Mouse (Mus musculus) gonadal fat pad, adult 2 months (tissue): ENCODE results near the gene Mbtps1. TPM values are rescaled to one million over a fixed set of nuclear protein-coding genes. Genes with fewer than 3 reads are reported as not detected.
A peak's percentile ranks its signal among the peaks of the same experiment; 100 is the strongest.

ENCODE experiments used
- DNase-seq: peaks from one replicate; pipeline ENCODE4 v3.0.0-alpha.2; 2012; ENCODE audit warnings: low read depth
- polyA plus RNA-seq: library from polyadenylated mRNA; depleted of rRNA; stranded (reverse); fragments of >200 nt; gene quantifications from 2 replicates; pipeline ENCODE4 v1.2.3, GENCODE M21; 2012; rRNA removed

Gene Mbtps1
- 103 and 107 TPM in 2 replicates for polyA plus RNA-seq

DNA sequence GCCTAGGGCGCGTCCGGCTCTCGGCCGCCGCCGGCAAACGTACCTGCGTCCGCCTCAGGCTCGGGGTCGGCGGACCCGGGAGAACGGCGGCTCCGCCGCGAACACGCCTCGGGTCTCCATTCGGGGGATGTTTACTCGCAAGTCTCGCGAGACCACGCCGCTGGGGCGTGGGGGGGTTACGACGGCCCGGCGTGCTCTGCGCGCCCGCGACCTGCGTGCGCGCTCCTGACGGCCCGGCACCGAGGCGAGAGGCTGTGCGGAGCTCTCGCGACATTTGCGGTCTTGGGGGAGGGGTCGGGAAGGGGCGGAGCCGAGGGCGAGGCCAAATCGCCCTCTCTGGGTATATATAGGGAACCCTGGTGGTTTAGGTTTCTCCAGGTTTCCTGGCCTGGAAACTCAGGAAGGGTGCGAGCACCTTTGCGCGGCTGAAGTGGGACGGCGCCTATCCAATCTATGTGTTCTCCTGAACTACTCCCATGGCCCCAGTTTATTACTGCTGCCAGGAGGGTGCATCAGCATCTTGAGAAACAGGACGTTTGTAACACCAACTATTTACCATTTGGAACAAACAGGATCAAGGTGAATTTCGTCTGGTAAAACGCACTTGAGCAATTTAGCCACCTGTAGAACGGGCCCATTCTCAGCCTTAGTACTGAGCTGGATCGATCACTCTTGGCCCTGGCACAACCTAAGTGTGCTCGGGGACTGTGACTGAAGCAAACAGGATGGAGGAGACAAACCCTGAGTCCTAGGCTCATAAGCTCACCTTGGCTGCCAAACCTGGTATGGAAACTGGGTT lies at the start of gene Mbtps1:
TSS of gene Mbtps1 (minus strand) at position 133 of the 799 bp plus-strand sequence.
- peak; percentile 54 for DNase-seq

DNA sequence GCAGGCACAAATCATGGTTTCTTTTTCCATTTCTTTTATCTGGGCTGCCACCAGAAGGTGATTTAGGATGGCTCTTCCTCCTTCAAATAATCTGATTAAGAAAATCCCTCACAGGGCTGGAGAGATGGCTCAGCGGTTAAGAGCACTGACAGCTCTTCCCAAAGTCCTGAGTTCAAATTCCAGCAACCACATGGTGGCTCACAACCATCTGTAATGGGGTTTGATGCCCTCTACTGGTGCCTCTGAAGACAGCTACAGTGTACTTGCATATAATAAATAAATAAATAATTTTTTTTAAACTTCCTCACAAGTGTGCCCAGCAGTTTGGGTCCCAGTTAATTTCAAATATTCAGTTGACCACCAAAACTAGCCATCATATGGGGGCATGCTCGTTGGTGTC lies 47.7 kb upstream of the Mbtps1 start:
- no peak for DNase-seq

DNA sequence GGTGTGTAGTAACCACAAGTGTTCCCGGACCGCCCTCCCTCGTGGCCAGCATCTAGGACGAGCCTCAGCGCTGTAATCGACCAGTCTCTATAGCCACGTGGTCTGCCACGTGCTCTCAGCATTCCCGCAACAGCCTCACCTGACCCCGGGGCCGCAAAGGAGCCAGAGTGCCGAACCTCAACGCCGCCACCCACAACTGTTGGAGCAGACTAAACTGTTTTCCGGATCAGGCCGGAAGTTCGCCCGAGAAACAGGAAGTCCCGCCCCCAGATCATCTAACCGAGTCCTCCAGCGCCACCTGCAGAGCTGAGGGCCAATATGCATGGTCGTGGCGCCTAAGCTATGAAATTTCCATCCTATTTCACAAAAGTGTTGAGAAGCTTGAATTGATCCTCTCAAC lies 46.5 kb upstream of the Mbtps1 start, which contains the start of gene Taf1c:
TSS of gene Taf1c (minus strand) at position 227 of the 400 bp plus-strand sequence.
- no peak for DNase-seq

DNA sequence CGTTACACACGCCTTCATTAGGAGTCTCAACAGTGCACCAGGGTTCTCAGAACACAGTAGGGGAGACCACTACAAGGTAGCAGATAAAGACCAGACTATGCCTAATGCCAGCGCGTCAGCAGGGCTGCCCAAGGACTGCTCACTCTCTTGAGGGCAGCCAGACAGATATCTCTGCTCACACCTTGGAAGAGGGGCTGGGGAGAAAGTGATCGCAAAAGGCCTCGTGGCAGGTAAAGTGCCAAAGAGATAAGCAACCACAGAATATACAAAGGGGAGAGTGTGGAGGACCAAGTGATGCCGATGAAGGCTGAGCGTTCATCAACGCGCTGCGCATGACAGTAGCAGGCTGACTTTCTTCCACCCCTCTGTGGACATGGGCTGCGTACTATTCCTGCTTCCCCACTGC lies 45.9 kb upstream of the Mbtps1 start:
- no peak for DNase-seq

DNA sequence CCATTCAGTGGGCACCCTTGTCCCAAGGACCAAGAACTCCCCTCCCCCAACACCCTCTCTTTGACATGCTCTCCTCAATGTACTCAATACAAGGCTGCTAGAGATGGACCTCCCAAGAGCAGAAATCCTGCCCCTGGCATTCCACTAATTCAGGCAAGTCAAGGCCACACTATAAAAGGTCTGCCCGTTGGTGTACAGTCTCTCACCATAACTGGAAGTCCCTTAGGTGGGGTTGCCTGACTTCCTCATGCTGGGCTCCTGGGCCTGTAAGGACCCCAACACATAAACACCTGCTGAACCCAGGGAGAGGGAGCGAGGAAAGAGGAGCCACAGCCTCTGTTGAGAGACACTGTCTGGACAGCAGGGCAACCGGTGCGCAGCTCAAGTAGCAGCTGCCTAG lies 45.2 kb upstream of the Mbtps1 start:
- no peak for DNase-seq

DNA sequence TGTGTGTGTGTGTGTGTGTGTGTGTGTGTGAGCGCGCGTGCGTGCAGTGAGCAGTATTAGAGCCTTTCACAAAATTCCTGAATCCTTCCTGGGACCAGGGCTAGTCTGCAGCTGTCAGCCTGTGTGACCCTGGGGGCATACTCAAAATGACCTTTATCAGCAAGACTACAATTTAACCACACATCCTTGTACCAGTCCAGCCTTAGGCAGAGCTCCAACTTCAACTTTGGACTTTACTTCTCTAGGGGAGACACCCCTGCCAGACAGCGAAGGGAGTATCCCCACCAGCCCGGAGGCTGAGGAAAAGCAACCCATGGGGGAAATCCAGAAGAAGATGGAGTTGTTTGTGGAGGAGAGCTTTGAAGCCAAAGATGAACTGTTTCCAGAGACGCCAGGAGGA lies 32.9 kb upstream of the Mbtps1 start:
- no peak for DNase-seq

DNA sequence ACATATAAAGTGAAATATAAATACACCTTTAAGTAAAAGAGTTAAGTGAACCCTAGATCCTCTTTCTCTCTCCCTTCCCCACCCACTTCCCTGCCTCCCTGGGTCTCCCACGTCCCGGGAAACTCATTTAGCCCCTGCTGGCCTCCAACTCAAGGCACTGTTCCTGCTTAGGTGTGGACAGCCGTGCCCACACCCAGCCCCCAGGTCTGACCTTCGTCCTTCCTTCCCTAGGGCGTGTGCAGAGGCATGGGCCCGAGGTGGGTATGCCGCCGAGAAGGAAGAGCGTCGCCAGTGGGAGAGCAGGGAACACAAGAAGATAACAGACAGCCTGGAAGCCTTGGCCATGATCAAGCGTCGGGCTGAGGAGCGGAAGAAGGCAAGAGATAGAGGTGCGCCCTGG lies 31.8 kb upstream of the Mbtps1 start:
- no peak for DNase-seq

DNA sequence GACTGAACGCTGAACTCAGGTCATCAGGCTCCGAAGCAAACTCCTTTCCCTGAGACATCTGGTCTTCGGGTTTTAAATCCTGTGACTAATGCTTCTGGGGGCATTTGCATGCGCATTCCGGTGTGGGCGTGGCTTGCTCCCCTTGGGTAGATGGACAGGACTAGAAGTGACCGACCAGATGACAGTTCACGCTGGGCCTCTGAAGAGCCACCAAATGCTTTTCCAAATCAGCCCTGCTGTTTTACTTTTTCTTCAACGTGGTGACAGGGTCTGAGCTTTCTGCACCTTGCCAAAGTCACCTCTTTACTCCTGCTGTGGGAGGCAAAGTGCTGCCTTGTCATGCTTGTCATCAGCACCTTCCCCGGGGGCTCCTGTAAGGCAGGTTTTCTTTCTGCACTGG lies 30.3 kb upstream of the Mbtps1 start:
- DNase-seq, result no peak

DNA sequence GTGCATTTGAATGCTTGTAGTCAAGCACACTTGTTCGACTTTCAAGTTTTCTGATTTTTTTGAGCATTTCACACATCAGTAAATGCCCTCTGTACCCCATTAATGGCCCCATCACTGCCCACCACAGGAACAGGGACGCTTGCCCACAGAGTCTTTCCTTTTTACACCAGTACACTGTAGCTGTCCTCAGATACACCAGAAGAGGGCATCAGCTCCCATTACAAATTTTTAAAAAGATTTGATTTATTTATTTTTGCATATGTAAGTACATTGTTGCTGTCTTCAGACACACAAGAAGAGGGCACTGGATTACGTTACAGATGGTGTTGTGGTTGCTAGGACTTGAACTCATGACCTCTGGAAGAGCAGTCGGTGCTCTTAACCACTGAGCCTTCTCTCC lies 29.8 kb upstream of the Mbtps1 start:
- no peak for DNase-seq

DNA sequence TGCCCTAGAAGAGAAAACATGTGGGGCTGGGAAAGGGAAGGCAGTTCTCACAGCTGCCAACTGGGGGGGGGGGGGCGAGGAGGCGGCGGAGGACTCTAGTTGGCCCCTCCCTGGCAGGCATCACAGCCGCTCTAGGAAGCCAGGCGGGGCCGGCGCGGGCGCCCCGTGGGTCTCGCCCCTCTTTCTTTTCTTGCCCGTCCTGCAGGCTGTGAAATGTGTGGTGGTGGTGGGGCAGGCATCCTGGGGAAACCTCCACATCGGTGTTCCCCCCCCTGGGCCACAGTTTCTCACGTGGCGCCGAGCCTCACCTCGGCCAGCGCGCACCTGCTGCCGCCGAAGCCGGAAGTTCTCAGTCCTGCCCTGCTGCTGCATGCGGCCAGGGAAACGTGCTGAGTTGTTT lies 27.4 kb upstream of the Mbtps1 start:
- DNase-seq, result no peak

DNA sequence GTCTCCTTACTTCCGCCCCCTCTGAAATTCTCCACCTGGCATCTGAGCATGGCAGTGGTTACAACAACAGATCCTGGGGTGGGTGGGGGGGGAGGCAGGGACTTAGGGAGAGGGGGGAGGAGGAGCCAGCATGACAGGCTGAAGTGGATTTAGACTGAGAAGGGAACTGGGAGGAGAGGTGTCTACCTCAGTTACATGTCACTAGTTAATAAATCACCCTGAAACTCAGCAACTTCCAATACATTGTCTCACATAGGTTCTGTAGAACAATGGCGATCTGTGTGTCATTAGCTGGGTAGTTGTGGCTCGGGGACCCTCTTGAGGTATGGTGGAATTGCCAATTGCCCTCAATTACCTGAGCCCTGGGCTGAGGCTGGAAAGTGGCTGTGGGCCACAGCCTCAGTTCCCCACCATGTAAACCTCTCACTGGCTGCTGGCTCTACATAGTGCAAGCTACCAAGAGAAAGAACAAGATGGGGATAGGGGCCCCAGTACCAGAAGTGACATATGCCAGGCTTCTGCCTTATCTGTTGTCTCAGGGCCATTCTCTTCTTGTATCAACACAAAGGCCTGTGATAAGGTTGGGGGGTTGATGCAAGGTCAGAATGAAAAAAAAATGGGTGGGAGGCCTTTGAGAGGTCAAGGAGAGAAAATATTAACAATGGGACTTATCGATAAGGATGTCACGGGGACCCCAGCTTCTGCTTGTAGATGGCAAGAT lies 22.1 kb upstream of the Mbtps1 start:
- DNase-seq, result no peak

DNA sequence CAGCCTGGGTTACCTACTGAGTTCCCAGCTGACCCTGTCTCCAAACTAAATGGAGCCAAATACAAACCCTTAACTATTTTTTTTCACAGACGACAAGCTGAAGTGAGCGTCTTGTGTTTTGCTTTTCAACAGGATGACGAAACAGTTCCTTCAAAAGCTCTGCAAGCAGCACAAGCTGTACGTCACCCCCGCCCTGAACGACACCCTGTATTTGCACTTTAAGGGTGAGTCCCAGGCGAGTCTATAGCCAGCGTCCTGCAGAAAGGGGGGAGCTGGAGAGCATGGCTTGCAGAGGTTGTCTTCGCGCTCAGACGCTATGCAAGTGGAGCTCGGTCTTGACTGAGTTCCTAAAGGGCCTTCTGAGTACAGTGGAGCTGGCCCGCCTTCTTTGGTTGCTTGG lies 20.6 kb upstream of the Mbtps1 start:
- DNase-seq, result no peak

DNA sequence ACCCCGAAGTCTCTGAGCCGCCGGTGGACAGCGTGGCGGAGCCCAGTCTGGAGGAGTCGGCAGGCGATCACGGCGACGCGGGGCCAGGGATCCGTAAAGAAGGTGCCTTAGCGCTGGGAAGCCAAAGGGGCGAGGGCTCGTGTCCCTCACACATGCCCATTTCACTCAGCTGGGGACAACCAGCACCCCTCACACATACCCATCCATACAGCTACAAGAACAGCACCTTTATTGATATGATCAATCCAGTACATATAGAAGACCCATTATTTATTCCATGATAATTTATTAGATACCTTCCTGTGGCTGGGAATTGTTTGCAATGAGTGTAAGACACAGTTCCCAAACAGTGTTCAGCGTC lies 16.8 kb upstream of the Mbtps1 start:
- DNase-seq, result no peak

DNA sequence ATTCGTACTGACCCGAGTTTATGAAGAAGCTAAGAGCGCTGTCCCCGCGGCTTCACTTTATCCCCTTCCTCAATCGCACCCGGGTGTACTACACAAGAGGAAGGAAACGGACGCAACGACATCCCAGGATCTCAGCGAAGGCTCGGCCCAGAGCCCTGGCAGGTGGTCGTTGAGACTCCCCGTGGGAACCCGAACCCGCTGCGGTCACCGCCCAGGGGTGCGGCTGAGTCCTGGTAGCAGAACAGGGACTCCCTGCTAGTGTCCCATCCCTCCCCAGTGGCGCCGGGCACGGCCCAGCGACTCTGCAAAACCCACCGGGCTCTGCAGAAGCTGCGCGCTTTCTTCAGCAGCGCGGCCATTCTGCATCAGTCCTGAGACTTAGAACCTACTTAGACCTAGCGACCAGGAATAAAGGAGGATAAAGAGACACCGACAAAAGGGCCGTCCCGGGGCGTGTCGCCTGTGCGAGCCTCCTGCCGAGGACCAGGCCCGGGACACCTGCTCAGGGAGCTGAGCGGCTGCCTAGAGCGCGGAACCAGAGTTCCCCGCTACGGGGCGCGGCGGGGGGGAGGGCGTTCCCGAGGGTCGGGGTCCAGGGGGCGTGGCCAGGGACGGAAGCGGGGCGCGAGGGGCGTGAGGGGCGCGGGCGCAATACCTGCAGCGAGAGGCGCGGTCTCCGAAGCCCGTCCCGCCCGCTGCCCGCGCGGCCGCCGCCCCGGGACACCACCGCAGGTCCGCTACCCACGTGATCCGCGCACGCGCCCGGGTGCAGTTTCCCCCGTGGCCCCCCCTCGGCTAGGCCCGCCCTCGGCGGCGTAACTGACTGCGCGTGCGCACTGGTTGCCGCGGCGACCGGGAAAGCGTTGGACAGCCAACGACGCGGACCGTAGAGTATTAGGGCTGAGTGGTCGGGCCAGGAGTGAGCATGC lies 16.2 kb upstream of the Mbtps1 start, which contains the start of the genes Hsdl1 and Dnaaf1:
TSS of gene Hsdl1 (minus strand) at position 747 of the 929 bp plus-strand sequence.
TSS of gene Dnaaf1 (plus strand) at position 799 of the 929 bp plus-strand sequence.
- no peak for DNase-seq

DNA sequence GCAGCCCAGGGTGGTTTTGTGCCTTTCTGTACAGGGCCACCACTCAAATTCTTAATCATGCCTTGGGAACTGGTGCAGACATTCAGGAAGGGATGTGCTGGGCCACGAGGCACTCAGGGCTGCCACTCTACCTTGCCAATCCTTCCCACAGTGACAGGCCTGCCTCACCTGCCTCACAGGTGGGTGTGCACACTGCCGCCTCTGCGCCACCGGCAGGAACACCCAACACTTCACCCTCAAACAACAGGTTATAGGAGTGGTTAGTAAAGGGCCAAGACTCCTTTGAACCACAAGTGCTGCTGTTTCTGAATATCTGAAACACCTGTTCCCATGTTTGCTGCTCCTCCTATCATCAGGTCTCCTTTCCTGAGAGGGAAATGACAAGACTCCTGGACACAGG lies 13.9 kb upstream of the Mbtps1 start:
- no peak for DNase-seq

DNA sequence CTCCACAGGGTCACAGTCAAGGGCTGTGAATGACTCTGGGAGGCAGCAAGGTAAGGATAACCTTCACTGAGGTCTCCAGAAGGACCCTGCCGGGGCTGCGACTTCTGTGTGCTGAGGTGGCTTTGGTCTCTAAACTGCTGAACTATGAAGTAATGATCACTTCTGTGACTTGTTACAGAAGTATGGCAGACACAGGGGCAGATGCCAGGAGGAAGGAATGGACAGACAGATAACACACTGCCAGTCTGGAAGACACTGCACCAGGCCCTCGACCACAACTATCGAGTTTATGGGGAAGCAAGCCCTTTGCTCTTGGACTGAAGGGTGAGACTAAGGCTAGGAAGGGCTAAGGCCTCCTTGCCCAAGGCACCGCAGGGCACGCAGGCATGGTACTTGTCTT lies 12.6 kb upstream of the Mbtps1 start:
- DNase-seq, result no peak

DNA sequence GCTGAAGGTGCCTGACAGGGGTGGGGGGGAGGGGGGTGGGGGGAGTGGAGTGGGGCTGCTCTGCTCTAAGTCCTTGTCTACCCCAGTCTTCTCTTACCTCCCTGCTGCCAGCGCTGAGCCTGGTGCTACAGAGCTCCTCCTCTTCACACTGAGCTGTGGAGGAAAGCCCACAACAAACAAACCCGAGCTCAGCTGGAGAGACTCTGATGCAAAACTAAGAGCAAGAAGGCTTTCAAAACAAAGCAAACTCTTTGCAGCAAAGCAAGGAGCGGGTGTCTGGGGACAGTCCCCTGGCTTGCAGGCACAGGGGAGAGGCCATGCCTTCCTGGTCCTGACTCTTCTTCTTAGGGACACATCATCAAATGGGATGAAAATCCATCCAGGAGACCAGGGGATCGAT lies 11.3 kb upstream of the Mbtps1 start:
- DNase-seq, result no peak

DNA sequence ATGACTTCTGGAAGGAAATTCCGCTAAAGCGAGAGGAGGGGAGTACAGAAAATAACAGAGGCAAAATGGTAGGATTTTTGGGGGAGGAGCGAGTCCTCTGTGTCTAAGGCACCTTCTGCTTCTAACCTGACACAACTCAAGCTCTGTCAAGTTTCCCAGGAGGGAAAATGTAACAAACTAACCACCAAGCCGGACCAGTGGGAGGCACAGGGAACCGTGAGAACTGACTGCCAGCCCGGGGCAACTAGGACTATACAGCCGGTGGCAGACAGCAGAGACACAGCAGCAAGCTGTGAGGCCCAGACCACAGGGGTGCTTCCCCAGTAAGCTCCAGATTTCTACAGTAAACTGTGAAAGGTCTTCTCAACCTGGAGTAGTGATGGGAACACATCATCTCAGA lies 10.4 kb upstream of the Mbtps1 start:
- no peak for DNase-seq

DNA sequence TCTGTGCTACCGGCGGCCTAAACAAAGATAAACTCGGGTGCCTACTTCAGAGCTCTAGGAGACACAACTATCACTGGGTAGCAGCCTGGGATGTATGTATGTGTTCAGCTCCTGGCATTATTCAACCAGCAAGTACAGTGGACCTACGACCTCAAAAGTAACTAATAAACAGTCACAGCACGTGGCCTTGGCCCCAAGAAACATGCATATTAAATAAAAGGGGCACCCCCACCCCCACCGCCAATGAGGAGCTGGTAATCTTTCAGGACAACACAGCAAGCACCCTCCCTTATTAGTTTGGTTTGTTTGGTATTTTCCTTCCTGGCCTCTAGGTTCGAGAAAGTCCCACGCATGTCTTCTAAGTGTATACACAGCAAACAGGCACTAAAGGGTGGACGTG lies 9.7 kb upstream of the Mbtps1 start:
- DNase-seq, result no peak

DNA sequence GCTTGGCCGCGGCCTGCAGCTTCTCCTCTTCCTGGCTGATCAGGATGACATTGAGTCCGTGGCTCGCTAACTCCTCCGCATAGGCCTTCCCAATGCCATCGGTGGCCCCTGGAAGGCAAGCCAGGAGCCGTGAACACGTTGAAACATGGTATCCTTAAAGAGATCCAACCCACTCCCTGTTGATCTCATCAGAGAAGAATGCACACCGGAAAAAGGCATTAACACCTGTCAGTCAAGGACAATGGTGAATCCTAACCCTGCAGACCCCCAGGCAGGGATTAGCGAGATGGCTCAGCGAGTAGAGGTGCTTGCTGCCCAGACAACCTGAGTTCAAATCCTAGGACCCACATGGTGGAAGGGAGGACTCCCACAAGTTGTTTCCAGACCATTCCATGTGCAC lies 7.8 kb upstream of the Mbtps1 start:
- DNase-seq, result peak; percentile 58

DNA sequence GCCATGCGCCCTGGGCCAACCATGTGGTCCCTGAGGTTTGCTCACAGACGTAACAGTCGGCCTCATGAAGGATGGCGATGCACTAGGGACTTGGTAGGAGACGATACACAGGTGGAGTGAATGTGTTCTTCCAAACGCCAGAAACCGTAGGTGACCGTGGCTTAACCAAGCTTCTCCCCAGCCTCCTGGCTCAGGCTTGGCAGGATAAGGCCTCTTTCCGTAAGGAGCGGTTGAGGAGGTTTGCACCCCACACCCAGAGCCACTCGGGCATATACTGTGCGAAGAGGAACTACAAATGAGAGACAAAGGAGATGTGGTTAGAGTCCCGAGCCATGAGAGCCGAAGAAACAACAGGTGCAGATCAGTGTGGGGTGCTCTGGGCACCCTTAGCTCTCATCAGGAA lies 5.3 kb upstream of the Mbtps1 start:
- no peak for DNase-seq

DNA sequence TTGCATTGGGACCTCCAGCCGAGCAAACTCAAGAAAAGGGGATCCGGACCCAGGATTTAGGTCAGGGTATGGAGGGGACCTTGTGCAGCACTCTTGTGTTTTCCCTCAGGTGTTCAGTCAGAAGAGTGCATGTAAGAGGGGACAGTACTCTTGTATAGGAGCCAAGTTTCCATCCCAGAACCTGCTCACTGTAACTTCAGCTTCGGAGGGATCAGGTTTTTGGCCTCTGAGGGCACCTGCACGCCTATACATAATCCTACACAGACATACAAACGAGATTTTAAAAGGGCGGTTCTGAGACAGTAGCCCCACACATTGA lies 826 bp upstream of the Mbtps1 start:
- no peak for DNase-seq
